Mouse (Mus musculus) lung, embryonic 14.5 days (tissue): ENCODE results near the gene Lrp2. TPM values are rescaled to one million over a fixed set of nuclear protein-coding genes. Genes with fewer than 3 reads are reported as not detected.

Experiments used
- ATAC-seq: fragments of 200-750 bp; cut with Nextera tagmentation; 2 replicates; pipeline ENCODE4 v1.8.0; 2017; ENCODE audit warnings: mild to moderate bottlenecking, moderate TSS enrichment, moderate library complexity; ENCODE audit not compliant: insufficient read depth
- DNase-seq: peaks from one replicate; pipeline ENCODE4 v3.0.0-alpha.2; 2015
- H3K27ac ChIP-seq: fragments of 300-500 bp; sonication (generic); 2 replicates; pipeline ENCODE4 v1.5.1; 2014; ENCODE audit warnings: low read depth, mild to moderate bottlenecking, moderate library complexity
- H3K27me3 ChIP-seq: fragments of 300-500 bp; sonication (generic); 2 replicates; pipeline ENCODE4 v1.6.1; 2014; ENCODE audit warnings: low read length, control low read depth; ENCODE audit not compliant: insufficient read depth
- H3K36me3 ChIP-seq: fragments of 300-500 bp; sonication (generic); 2 replicates; pipeline ENCODE4 v1.6.1; 2014; ENCODE audit warnings: control low read depth; ENCODE audit not compliant: insufficient read depth
- H3K4me1 ChIP-seq: fragments of 300-500 bp; sonication (generic); 2 replicates; pipeline ENCODE4 v1.6.1; 2014; ENCODE audit warnings: antibody characterized with exemption, control low read depth; ENCODE audit not compliant: insufficient read depth
- H3K4me2 ChIP-seq: fragments of 300-500 bp; sonication (generic); 2 replicates; pipeline ENCODE4 v1.6.1; 2014; ENCODE audit warnings: mild to moderate bottlenecking
- H3K4me3 ChIP-seq: fragments of 300-500 bp; sonication (generic); 2 replicates; pipeline ENCODE4 v1.5.1; 2014; ENCODE audit warnings: low read depth, low read length
- H3K9ac ChIP-seq: fragments of 300-500 bp; sonication (generic); 2 replicates; pipeline ENCODE4 v1.6.1; 2014
- H3K9me3 ChIP-seq: fragments of 300-500 bp; sonication (generic); 2 replicates; pipeline ENCODE4 v1.6.1; 2016; ENCODE audit warnings: low read depth, low read length, control low read depth
- CTCF ChIP-seq: IDR thresholded peaks from 2 replicates; pipeline ENCODE4 v1.5.1; 2016; ENCODE audit warnings: antibody characterized with exemption, low read depth
- WGBS: fragments of 180-500 bp; shearing (Covaris S2); extraction: QIAGEN DNeasy Blood & Tissue Kit; methylation state at CpG from one replicate; pipeline ENCODE4 v1.1.7; 2014; 5-methylcytosine and 5-hydroxymethylcytosine counted together
- polyA plus RNA-seq: library from polyadenylated mRNA; unstranded; fragments of >200 nt; fragmentation: Nextera tagmentation; extraction: Ambion mirVana; gene quantifications from 2 replicates; pipeline ENCODE4 v1.2.1, GENCODE M21; 2014

Gene Lrp2
- polyA plus RNA-seq, 1 experiment from 2014 or later, result 1.1 TPM

DNA sequence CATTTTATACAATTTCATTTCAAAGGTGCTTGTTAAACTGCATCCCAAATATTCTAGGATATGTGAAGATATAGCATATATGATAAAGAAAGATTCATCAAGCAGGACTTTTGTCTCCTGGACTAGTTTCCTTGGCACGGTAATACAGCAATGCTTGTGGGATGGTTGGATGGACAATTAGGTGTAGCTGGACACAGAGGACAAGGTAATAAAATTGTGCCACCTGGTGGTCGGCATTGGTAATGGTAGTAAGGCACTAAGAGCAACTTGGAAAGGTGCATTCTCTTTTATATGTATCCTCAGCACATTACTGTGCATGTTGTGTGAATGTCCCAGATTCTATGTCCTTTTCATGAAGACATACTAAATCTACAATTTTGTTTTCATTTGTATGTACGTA lies 157.7 kb downstream of the Lrp2 start:
- 33% methylated on average over 3 of the region's 3 CpGs for WGBS
- no peak overlapping the region for H3K27ac ChIP-seq
- peak; percentile 90 for TF ChIP-seq CTCF
- no peaks in the 10 kb centered on the region for H3K4me1 ChIP-seq
- H3K4me2 ChIP-seq, result no peak overlapping the region
- H3K27me3 ChIP-seq, result no peaks in the 10 kb centered on the region
- H3K36me3 ChIP-seq, result no peaks in the 10 kb centered on the region
- H3K9ac ChIP-seq, result no peak overlapping the region
- no peaks in the 10 kb centered on the region for H3K9me3 ChIP-seq
- DNase-seq, result peak; percentile 89
- H3K4me3 ChIP-seq, result no peak overlapping the region
- ATAC-seq, result peak; percentile 63

DNA sequence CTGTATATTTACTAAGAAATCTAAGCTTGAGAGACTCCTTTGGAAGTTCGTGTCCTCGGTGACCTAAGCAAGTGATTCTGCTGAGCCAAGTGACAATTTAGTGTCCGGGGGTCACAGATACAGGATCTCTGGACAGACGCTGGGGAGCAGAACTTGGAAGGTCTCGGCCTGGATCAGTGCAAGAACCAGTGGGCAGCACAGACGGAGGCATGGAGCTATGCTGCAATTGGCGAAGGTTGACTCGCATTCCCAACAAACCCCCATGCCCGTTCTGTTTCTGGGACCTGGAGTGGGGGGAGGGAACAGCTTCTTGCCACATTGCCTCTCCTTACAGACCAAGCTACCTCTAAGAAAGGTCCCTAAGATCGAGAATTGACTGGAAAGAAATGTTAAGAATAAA lies 158.7 kb downstream of the Lrp2 start:
- no peak overlapping the region for H3K4me2 ChIP-seq
- no peak for TF ChIP-seq CTCF
- H3K9me3 ChIP-seq, result no peaks in the 10 kb centered on the region
- H3K36me3 ChIP-seq, result no peaks in the 10 kb centered on the region
- no peak overlapping the region for H3K9ac ChIP-seq
- H3K4me3 ChIP-seq, result no peak overlapping the region
- no peaks in the 10 kb centered on the region for H3K4me1 ChIP-seq
- no peak for DNase-seq
- H3K27ac ChIP-seq, result no peak overlapping the region
- ATAC-seq, result no peak
- WGBS, result 84% methylated on average over 10 of the region's 10 CpGs
- H3K27me3 ChIP-seq, result no peaks in the 10 kb centered on the region

DNA sequence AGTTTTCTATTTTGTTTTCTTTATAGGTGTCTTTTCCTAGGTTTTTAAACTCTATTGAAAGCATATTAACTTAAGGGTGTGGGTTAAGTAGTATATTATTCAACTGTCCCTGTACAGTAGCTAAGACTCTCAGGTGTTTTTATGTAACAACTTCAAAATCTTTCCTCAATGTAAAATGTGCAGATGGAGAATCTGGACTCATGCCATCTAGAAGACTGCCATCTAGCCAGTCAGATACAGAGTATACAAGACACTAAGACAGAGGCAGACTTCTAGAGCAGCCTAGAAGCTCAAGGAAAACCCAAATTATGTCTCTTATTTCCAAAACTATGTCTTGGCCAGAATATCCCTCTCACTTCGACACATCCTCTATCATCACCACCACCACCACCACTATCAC lies 159.8 kb downstream of the Lrp2 start:
- H3K9me3 ChIP-seq, result no peaks in the 10 kb centered on the region
- no peak overlapping the region for H3K4me2 ChIP-seq
- H3K4me3 ChIP-seq, result no peak overlapping the region
- H3K27ac ChIP-seq, result no peak overlapping the region
- H3K36me3 ChIP-seq, result no peaks in the 10 kb centered on the region
- H3K4me1 ChIP-seq, result no peaks in the 10 kb centered on the region
- H3K9ac ChIP-seq, result no peak overlapping the region
- no peak for TF ChIP-seq CTCF
- no peaks in the 10 kb centered on the region for H3K27me3 ChIP-seq
- DNase-seq (no peak), ATAC-seq (no peak)
- WGBS, result 89% methylated on average over 1 of the region's 1 CpGs

DNA sequence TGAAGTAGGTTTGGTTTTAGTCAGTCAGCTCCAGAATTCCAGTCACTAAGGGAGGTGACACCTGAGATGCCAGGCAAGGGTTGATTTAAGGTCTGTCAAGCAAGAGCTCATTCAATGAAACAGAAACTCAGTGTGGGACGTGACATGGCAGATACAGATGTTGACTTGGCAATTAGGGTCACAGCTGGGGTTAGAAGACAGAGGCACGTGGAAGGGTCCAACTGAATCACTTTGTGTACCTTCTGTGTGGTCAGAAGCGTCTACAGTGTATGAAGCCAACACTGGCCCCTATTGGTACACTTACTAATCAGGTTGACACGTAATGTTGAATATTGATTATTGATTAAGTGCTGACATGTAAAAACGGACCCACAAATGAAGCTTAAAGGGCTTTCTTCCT lies 161.0 kb downstream of the Lrp2 start:
- DNase-seq (no peak), ATAC-seq (no peak)
- no peak overlapping the region for H3K4me2 ChIP-seq
- H3K4me1 ChIP-seq, result no peaks in the 10 kb centered on the region
- H3K27me3 ChIP-seq, result no peaks in the 10 kb centered on the region
- no peaks in the 10 kb centered on the region for H3K9me3 ChIP-seq
- no peaks in the 10 kb centered on the region for H3K36me3 ChIP-seq
- TF ChIP-seq CTCF, result no peak
- no peak overlapping the region for H3K27ac ChIP-seq
- 36% methylated on average over 5 of the region's 5 CpGs for WGBS
- no peak overlapping the region for H3K9ac ChIP-seq
- no peak overlapping the region for H3K4me3 ChIP-seq

DNA sequence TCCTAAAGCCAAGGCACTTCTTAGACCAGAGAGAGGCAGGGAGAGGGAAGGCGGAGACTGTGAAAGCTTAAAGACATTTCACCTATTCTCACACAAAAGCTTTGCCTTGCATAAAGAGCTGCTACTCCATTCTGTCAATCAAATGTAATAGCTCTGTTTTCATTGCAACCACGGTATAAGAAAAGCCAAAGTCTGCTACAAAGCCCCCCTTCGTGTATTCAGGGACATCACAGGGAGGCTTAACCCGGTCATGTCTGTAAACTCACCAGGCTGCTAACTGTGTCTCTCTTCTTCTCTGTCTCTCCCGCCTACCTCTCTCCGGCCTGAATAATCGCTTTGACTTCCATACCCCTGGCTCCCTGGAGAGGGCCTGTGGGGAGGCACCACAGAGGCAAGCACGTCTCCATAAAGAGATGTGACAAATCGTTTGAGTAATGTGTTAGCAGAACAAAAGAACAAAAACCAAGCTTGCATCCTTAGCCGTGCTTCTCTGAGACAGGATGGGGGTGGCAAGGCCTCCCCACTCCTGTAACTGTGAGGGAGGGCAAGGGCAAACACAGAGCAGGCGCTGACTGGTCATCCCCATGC lies 167.5 kb downstream of the Lrp2 start:
- Histone ChIP-seq H3K9me3 (no peaks in the 10 kb centered on the region), H3K4me2 (no peak overlapping the region), H3K4me1 (no peaks in the 10 kb centered on the region), H3K27me3 (no peaks in the 10 kb centered on the region), H3K4me3 (no peak overlapping the region), H3K27ac (no peak overlapping the region), H3K9ac (no peak overlapping the region), H3K36me3 (no peaks in the 10 kb centered on the region)
- no peak for TF ChIP-seq CTCF
- ATAC-seq (no peak), DNase-seq (no peak)
- WGBS, result 17% methylated on average over 11 of the region's 11 CpGs

DNA sequence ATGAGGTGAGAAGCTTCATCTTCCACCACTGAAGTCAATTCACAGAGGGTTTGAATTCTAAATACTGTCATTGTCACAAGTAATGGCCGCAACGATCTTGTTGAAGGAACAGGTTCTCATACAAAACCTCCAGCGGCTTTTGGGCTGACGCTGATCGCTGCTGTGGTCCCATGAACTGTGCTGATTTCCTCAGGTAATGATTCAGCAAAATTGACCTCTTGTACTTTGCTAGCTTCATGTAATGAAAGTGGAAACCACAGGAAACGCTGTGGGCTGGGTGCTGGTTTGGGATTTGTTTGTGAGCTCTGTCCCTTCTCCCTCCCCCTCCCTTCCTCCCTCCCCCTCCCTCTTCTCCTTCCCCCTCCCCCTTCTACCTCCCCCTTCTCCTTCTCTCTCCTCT lies 170.8 kb downstream of the Lrp2 start:
- Histone ChIP-seq H3K27ac (no peak overlapping the region), H3K36me3 (no peaks in the 10 kb centered on the region), H3K9ac (no peak overlapping the region), H3K4me3 (no peak overlapping the region), H3K27me3 (no peaks in the 10 kb centered on the region), H3K4me1 (no peaks in the 10 kb centered on the region), H3K9me3 (no peaks in the 10 kb centered on the region), H3K4me2 (no peak overlapping the region)
- DNase-seq, result no peak
- ATAC-seq, result no peak
- WGBS, result 78% methylated on average over 6 of the region's 6 CpGs
- TF ChIP-seq CTCF, result no peak

DNA sequence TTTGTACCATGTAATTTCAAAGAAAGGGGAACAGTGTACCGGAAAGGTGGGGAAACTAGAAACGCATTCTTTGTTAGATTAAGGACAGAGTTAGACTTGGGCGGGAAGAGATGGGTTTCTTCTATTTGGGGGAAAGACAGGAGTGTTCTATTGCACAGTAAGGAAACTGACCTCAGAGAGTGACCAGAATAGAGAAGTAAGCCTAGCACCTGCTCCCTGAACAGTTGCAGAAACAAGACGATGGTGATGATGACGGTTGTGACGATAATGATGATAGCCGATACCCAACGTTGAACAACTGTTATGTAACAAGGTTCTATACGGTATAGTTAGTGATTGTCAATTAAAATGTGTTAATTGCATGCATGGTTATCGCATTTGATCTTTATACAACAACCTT lies 171.3 kb downstream of the Lrp2 start:
- H3K4me1 ChIP-seq, result no peaks in the 10 kb centered on the region
- WGBS, result 89% methylated on average over 10 of the region's 10 CpGs
- ATAC-seq (no peak), DNase-seq (no peak)
- TF ChIP-seq CTCF, result no peak
- H3K27me3 ChIP-seq, result no peaks in the 10 kb centered on the region
- H3K9ac ChIP-seq, result no peak overlapping the region
- no peaks in the 10 kb centered on the region for H3K9me3 ChIP-seq
- H3K4me3 ChIP-seq, result no peak overlapping the region
- H3K27ac ChIP-seq, result no peak overlapping the region
- no peak overlapping the region for H3K4me2 ChIP-seq
- no peaks in the 10 kb centered on the region for H3K36me3 ChIP-seq

DNA sequence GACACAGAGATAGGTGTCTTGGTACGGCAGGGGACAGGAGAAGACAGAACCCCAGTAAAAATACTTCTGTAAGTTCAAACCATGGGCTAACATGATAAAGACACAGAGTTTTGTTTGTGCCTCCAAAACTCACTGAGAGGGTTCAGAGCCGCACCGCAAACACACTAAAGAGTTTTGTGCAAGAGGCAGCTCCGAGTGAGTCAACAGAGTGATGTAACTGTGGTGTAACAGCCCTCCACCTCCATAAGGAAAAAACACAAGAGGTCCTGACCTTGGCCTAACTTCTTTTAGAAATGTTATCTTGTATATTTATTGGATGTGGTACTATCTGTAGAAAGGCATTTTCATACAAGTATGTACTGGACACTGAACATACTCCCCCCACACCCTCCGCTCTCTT lies 180.2 kb downstream of the Lrp2 start:
- DNase-seq, result no peak
- WGBS, result 85% methylated on average over 5 of the region's 5 CpGs

More for the DNA sequence above, 180.2 kb downstream of the Lrp2 start:
- Histone ChIP-seq H3K9ac (no peak overlapping the region), H3K27ac (no peak overlapping the region), H3K27me3 (no peaks in the 10 kb centered on the region), H3K9me3 (no peaks in the 10 kb centered on the region), H3K4me3 (no peak overlapping the region), H3K4me2 (no peak overlapping the region), H3K4me1 (no peaks in the 10 kb centered on the region), H3K36me3 (no peaks in the 10 kb centered on the region)
- no peak for ATAC-seq
- TF ChIP-seq CTCF, result no peak
